Mouse (Mus musculus) spleen, adult 2 months (tissue): Measurements from ENCODE around the gene Zfp709. TPM values are rescaled to one million over a fixed set of nuclear protein-coding genes. Genes with fewer than 3 reads are reported as not detected.
A peak's percentile ranks its signal among the peaks of the same experiment; 100 is the strongest.
"Not testable (repeated sequence)": the region's sequence is repeated elsewhere in the genome, so short reads cannot be mapped to it uniquely, and the experiment has no call there.

ENCODE experiments used
- DNase-seq, 2 experiments: peaks; one replicate each; pipeline versions ENCODE4 v3.0.0 to v3.0.0-alpha.2; 2012 to 2021; ENCODE audit warnings: low spot score in 2 of 2, low read depth in 1 of 2
- H3K27ac ChIP-seq: fragments of 200-500 bp; 2 replicates; pipeline ENCODE4 v1.5.1; 2012; ENCODE audit warnings: low read length, inconsistent platforms; ENCODE audit not compliant: insufficient read depth
- H3K27me3 ChIP-seq: fragments of 200-500 bp; 2 replicates; pipeline ENCODE4 v1.6.1; 2012; ENCODE audit warnings: mild to moderate bottlenecking, moderate library complexity, low read length, inconsistent platforms; ENCODE audit not compliant: control insufficient read depth, insufficient read depth
- H3K36me3 ChIP-seq: fragments of 200-500 bp; 2 replicates; pipeline ENCODE4 v1.6.1; 2012; ENCODE audit warnings: mild to moderate bottlenecking, low read length, inconsistent platforms; ENCODE audit not compliant: control insufficient read depth, insufficient read depth
- H3K4me1 ChIP-seq: fragments of 200-500 bp; 2 replicates; pipeline ENCODE4 v1.6.1; 2011; ENCODE audit warnings: inconsistent platforms; ENCODE audit not compliant: control insufficient read depth, insufficient read depth, insufficient read length
- H3K4me3 ChIP-seq: fragments of 200-500 bp; 2 replicates; pipeline ENCODE4 v1.5.1; 2011; ENCODE audit warnings: mild to moderate bottlenecking, inconsistent platforms; ENCODE audit not compliant: insufficient read depth, insufficient read length; ENCODE audit errors: extremely low read depth
- CTCF ChIP-seq: fragments of 200-500 bp; IDR thresholded peaks from 2 replicates; pipeline ENCODE4 v1.5.1; 2011; ENCODE audit warnings: mild to moderate bottlenecking, inconsistent platforms; ENCODE audit not compliant: insufficient read depth, insufficient read length, insufficient replicate concordance; ENCODE audit errors: extremely low read depth
- POLR2A ChIP-seq: fragments of 200-500 bp; IDR thresholded peaks from 2 replicates; pipeline ENCODE4 v1.6.1; 2011; ENCODE audit warnings: low read depth, low read length, inconsistent platforms
- WGBS: fragments of 180-500 bp; shearing (Covaris S2); methylation state at CpG from one replicate; pipeline ENCODE4 v1.1.7; 2018; 5-methylcytosine and 5-hydroxymethylcytosine counted together
- polyA plus RNA-seq: library from polyadenylated mRNA; depleted of rRNA; stranded (reverse); fragments of >200 nt; gene quantifications from 2 replicates; pipeline ENCODE4 v1.2.3, GENCODE M21; 2012

The Zfp709 gene
- polyA plus RNA-seq, 1 experiment = 0.36 TPM

GRCm38 (mm10) chr8:71912286-71912685 lies 30.5 kb downstream of the Zfp709 start:
- Histone ChIP-seq H3K36me3 (peaks cover 5% of the 10 kb centered on the region), H3K27ac (no peak overlapping the region), H3K4me1 (no peaks in the 10 kb centered on the region), H3K4me3 (no peak overlapping the region), H3K27me3 (no peaks in the 10 kb centered on the region)
- TF ChIP-seq POLR2A = no peak
- no peak for TF ChIP-seq CTCF
- 80% methylated on average over 2 of the region's 2 CpGs for WGBS
- no peak for DNase-seq

- peaks cover 5% of the 10 kb centered on the region; the same call in 1 of the 2 replicates for H3K4me1 ChIP-seq
- 1% methylated on average over 57 of the region's 57 CpGs for WGBS
- no peaks in the 10 kb centered on the region for H3K27me3 ChIP-seq
- DNase-seq = peak; percentile 81 to 92
- H3K4me3 ChIP-seq = peak overlapping the region; percentile 96
- peaks cover 1% of the 10 kb centered on the region; the same call in 1 of the 2 replicates for H3K36me3 ChIP-seq
- TF ChIP-seq CTCF (no peak), POLR2A (peak; percentile 3; the same call in 1 of the 2 replicates)
- H3K27ac ChIP-seq = peak overlapping the region; percentile 92
Observed at GRCm38 (mm10) chr8:71922567-71923401, 41.0 kb downstream of the Zfp709 start.

- no peak for DNase-seq
- H3K4me1 ChIP-seq = peaks cover 5% of the 10 kb centered on the region; the same call in 1 of the 2 replicates
- no peak overlapping the region for H3K27ac ChIP-seq
- H3K27me3 ChIP-seq = no peaks in the 10 kb centered on the region
- no peak overlapping the region for H3K4me3 ChIP-seq
- H3K36me3 ChIP-seq = peaks cover 15% of the 10 kb centered on the region
- no peak for TF ChIP-seq POLR2A
- TF ChIP-seq CTCF = no peak
- WGBS = 98% methylated on average over 5 of the region's 5 CpGs
Observed at GRCm38 (mm10) chr8:71925791-71926190, 44.0 kb downstream of the Zfp709 start.

GRCm38 (mm10) chr8:71926551-71926950 lies 44.7 kb downstream of the Zfp709 start:
- Histone ChIP-seq H3K4me3 (no peak overlapping the region), H3K36me3 (peaks cover 20% of the 10 kb centered on the region), H3K27ac (no peak overlapping the region), H3K4me1 (peaks cover 5% of the 10 kb centered on the region; the same call in 1 of the 2 replicates), H3K27me3 (no peaks in the 10 kb centered on the region)
- 94% methylated on average over 3 of the region's 3 CpGs for WGBS
- no peak for TF ChIP-seq CTCF
- no peak for TF ChIP-seq POLR2A
- DNase-seq = no peak

GRCm38 (mm10) chr8:71927779-71928178 lies 46.0 kb downstream of the Zfp709 start:
- no peak for TF ChIP-seq POLR2A
- TF ChIP-seq CTCF = no peak
- no peak for DNase-seq
- H3K4me1 ChIP-seq = peaks cover 5% of the 10 kb centered on the region; the same call in 1 of the 2 replicates
- no peak overlapping the region for H3K4me3 ChIP-seq
- H3K36me3 ChIP-seq = peaks cover 21% of the 10 kb centered on the region
- no peaks in the 10 kb centered on the region for H3K27me3 ChIP-seq
- no peak overlapping the region for H3K27ac ChIP-seq

- not testable (repeated sequence) for H3K4me3 ChIP-seq, H3K27ac ChIP-seq, DNase-seq, H3K27me3 ChIP-seq, H3K4me1 ChIP-seq, H3K36me3 ChIP-seq
- WGBS = 85% methylated on average over 2 of the region's 2 CpGs
Observed at GRCm38 (mm10) chr8:71938037-71938436, 56.2 kb downstream of the Zfp709 start.
